Mouse (Mus musculus) ovary, adult 18-20 months (tissue): ENCODE measurements at regions not wholly inside any gene's neighbourhood (a gene's known extent, or its start where the extent isn't known, plus 50 kb on each side); places are given as distances from the start of the nearest gene placed in this dataset.

Experiments
- DNase-seq: peaks from one replicate; pipeline ENCODE4 v3.0.0; 2022; ENCODE audit warnings: low spot score, mixed read lengths

DNA sequence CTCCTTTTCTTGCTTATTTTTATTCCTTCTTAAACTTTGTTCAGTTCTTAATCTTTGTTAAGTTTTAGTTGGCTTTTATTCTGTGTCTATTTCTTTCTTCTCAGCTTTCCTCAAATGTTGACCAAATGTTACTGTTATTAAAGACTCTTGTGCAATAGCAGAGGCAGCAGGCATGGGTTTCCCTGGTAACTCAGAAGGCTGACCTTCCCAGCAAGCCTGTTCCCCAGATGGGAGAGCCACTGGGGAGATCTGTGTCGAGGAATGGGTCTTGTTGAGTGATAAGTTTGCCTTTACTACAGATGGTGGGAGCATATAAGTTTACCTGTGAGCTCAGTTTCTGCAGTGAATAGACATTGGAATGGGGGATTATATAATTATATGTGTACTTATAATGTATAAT is 237.2 kb downstream of the Plpp3 start:
- no peak for DNase-seq

DNA sequence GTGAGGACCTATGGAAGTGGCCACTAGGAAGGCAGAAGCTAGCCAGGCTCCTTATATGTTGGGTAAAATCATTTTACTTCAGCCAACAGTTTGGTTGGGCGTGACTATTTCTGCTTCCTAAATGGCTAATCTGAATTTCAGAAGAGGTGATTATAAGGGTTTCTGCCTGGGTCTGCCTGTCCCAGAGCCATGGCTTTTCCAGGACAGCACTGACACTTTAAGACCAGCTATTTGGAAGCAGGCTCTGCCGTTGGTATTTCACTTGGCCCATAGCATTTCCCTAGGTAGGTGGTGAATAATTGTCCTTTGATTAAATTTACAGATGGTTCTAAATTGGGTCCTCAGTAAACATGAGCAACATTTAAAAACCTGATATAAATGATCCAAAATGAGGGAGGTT is 240.3 kb downstream of the Plpp3 start:
- DNase-seq, result no peak

DNA sequence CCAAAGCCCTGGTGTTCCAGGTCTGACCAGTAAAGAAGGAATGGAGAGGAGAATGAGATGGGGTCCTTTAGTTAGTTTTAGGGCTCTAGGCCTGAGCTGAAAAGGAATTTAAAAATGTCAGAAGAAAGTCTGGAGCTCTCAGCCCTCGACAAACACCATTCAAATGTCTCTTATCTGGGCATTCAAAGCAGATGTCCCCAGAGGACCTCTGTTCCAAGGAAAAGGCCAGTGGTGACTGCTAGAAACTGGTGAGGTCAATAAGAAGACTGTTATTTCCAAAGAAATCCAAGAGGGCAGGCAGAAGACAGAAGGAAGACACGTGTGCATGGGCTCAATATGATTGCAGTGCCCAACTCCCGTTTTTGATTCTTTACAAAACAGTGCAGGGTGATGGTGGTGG is 244.9 kb downstream of the Plpp3 start:
- DNase-seq, result no peak

DNA sequence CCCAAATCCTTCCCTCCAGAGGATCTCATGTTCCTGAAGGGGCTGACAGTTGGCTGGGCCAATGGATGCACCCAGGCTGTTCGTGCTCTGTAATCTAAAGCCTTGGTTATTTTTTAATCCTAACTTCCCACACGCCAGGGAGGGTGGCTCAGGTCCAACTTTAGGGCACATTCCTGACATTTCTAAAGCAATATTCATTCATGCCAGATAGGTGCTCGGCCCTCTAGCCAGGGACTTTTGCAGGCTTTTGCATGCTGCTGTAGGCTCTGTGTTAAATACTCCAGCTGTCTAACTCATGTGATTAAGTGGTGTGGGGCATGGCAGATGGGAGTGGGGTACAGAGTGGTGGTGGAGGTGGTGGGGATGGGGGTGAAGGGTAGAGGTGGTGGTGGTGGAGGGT is 246.0 kb downstream of the Plpp3 start:
- peak; percentile 20 for DNase-seq

DNA sequence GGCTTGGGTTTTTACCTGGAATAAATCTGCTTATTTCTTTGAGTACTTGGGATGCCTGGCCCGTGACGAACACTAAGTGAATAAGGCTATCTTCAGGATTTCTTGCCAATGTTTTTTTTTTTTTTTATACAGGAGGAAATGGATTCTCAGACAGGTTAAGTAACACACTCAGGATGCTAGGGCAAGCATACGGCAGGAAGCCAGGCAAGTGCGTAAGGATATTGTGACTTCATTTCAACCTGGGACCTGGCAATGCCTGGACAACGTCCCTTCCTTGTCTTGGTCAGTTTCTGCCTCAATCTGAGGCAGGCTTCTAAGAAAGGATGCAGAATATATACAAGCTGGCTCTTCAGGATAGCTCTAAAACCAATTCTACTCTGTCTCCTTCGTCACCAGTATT is 246.5 kb downstream of the Plpp3 start:
- DNase-seq, result no peak

DNA sequence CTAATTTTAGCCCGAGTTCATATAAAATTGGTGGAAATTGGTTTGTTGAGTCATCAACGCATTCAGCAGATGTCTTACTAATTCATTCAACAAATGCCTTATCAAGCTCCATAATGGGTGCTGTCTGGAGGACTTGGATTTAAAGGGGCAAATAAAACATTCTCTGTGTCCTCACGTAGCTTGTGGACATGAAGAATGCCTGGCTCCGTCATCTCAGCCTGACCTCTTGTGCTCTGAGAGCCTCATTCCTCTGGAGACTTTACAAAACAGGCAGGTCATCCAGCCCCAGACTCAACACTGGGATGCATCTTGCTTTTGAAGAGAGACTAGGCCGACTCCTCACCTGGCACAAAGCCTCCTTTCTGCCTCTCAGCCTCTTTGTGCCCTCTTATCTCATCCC is 248.6 kb downstream of the Plpp3 start:
- DNase-seq, result no peak

DNA sequence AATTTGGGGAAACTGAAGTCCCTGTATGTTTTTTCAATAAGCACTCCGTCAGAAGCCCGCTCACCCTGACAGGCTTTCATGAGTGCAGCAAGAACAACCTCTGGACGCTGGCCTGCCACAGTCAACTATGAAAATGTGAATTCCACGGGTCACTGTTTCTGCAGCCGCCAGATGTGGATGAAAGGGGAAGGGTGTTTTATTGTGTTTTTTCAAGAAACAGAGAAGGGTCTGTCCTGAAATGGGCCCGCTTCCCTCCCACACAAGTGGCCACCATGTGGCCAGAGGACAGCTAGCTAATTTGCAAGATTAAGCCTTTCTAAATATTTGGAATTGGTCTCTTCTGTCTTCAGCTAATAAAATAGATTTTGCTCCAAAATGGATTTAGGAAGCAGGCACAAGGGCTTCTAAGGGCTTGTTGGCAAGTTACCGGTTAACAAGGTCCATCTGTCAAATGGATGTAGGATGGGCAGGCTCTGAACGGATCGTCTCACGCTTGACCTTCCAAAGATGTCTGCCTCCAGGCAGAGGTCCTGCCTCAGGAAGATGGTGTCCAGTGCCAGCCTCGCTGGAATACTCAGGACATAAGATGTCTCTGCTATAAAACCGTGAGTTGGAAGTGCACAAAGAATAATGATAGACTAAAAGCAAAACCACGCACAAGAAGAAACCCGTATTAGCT is 249.8 kb downstream of the Plpp3 start:
- DNase-seq, result no peak

DNA sequence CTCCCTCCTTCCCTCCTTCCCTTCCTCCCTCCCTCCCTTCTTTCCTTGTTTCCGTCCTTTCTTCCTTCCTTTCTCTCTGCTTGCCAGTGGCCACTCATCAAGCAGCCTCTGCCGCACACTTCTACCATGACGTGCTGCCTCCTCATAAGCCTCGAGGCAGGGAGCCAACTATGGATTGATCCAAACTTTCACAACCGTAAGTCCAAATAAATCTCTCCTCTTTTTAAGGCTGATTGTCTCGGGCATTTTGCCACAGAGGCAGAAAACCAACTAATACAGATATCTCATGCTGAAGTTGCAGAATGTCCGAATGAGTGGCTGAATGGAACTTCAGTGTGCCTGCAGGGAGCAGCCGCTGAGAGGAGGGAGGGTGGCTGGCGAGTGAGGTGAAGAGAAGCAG is 251.7 kb downstream of the Plpp3 start:
- no peak for DNase-seq

DNA sequence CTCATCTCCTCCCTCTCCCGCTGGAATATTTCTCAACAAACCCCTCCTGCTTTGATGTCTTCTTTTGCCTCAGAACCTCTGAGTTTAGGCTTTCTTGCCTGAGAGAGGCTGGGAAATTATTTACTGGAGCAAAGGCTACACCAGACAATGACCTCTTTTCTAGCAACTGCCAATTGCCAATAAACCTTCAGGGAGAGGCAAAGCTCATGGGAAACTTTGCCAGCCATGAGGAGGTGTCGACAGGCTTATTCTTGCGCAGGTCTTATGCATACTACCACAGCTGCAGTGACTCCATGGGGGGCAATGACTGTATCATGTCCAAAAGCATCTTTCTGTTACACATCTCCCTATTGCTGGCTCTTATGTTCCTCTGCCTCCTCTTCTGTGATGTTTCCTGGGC is 260.0 kb downstream of the Plpp3 start:
- no peak for DNase-seq

DNA sequence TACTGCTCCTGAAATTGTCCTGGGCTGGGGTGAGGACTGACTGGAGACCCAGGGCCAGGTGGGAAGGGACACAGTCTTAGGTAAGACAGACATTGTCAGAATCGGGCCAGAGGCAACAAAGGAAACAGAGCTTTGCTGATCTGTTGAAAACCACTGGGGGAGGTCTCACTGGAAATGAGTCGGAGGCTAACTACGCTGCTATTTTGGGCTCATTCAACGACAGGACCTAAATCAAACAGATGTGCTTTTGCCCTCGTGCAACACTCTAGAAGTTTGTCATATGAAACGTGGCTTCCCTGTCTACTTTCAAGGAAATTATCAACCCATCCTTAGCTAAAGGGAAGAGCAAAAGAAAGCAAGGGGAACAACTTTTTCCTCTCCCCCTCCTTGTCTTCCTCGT is 265.3 kb downstream of the Plpp3 start:
- no peak for DNase-seq

DNA sequence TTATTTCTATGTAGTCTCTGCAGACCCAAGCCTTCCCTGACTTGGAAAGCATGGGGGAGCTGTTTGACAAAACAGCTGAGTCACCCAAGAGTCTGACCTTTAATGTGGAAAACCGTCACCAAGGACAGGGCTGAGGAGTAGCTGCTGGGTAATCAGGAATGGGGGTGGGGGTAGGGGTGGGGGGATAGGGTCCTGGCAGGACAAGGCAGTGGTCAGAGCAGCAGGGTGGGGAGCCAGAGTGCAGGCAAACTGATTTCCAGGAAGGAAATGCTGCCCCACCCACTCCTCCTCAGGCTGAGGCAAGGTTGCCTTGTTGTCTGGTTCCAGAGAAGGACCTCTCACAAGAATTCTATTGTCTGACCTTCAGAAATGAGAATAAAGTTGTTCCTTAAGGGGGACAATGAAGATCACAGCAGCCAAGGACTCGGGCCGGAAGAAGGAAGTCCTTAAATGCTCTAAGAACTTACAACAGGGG is 266.6 kb downstream of the Plpp3 start:
- peak; percentile 9 for DNase-seq

DNA sequence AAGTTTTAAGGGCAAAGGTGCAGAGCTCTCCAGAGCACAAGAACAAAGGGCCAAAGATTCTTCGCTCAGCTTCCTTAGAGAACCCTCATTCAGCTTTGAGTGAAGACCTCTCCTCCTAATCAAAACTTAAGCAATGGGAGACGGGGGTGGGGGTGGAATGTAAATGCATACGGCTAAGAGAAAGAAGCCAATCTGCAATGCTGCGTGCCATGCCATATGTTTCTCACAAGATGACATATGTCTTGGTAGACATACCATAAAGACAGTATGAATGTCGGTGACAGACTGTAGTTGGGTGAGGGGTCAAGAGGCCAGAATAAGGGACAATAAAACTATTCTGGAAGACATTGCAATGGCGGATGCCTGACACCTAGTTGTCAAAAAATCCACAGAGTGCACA is 267.9 kb downstream of the Plpp3 start:
- DNase-seq, result no peak

DNA sequence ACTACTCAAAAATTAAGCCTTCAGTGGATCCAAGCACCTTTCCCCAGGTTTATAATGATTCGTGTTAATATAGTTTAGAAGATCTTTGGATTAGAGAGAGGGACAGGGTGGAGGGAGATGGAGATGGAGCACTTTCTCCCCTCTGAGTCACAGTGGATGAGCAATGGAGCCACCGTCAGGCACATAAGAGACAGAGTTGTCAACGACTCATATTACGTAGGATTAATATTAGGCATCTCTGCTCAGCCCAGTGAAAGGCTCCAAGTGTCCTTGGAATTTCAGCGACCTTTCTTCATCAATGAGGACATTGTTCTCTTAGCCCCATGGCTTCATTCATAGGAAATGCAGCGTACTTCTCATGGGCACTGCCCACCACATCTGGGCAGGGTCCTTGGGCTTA is 270.4 kb downstream of the Plpp3 start:
- DNase-seq, result no peak

DNA sequence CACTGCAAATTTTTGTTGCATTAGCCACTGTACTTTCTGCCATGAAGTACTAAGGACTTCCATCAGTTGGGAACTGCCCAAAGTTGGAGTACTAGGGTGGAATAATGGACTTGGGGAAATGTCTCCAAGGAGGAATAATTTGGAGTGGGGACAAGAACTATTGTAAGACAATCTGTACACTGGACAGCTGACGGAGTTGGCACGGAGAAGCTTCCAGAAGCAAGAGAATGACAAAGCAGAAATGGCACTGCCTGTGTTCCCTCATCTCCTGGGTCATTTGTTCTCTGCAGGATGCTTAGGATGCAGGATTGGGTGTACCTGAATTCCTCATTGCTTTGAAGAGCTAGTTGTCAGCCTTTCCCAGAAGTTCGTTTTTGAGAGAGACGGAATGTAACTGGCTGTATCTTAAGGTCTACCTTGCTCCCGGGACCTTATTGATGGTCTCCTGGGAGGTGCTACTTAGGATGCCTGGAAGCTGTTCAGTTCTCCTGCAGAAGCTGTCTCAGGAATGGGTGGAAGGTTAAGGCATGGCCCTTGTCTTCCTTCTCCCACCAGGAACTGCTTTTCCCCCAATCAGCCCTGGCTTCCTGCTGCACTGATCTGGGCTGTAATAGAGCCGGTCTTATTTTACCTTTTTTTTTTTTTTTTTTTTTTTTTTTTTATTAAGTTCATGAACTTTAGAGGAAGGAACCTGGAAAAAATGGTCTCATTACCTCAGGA is 272.4 kb downstream of the Plpp3 start:
- DNase-seq, result no peak

DNA sequence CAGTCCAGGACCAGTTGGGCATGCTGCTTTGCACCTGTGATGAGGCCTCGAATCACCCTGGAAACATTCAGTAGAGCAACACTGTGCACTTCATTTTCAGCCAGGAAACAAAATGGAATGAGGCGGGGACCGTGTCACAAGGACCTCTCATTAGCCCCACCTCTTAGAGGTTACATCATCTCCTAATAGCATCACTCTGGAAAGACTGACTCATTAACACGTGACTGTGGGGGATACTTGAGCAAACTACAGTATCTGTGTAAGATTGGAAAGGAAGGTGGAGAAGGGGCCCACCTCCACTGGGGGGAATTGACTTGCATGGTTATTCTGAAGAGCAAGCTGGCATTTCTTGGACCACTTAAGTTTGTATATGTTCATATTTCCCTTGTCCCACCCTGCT is 275.3 kb downstream of the Plpp3 start:
- DNase-seq, result no peak

DNA sequence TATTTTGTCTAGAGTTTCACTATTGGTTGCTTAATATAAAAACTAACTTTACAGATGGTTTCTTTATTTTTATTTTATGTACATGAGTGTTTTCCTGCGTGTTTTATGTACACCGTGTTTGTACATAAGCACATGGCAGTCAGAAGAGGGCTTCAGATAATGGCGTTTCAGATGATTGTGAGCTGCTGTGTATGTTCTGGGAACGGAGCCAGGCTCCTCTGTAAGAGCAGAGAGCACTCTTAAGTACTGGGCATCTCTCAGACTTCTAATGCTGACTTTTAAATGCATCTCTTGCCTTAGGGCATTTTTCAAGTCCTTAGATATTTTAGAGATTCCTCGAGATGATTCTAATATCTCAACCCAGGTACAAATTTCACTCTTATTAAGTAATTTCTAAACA is 280.0 kb downstream of the Plpp3 start:
- DNase-seq, result no peak

DNA sequence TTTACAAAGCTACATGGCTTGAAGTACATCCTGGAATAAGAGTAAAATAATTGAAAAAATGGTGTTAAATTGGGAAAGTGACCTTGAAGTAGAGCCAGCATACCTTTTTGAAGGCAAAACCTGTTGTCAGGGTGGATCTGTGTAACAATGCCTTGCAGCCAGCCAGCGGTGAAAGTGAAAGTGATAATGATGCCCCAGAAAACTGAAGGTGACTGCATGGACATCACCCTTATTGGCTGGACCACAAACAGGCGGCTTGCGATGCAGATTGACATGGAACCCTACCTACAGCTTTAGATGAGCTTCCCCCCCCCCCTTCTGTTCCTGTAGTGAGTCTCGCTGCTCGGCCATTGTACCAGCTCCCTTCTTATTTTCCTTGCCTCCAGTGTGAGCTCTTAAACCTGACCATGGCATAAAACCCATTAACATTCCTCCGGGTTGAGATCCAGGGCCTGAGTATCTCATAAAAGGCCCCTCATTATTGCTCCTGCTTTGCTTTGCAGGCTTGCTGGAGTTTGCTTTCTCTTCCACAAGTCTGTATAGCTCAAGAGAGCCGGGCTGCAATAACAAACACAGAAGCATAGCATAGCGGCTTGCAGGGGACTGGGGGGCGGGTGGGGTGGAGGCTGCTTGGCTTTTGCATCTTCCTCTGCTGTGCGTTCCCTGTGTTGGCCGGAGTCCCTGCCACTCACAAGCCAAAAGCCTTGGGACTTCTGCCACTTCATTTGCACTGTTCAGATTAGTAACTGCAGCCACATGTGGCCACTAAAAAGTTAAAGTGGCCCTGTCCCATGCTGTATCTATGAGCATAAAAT is 292.1 kb downstream of the Plpp3 start:
- DNase-seq, result no peak

DNA sequence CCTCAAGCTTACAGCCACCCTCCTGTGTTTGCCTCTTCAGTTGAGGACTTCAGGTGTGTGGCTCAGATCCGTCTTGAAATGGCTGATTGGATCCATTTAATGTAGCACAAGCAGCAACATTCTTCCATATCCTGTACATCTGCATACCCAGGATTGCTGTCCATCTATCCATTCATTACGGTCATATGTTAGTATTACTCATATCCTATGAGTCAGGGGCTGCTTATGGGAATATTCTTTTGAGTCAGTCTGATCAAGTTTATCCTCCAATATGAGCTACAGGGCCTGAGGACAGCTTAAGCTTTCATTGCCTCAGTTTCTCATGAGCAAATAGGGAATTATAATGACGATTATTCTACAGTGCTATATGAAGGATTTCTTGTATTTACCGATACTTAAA is 293.7 kb downstream of the Plpp3 start:
- no peak for DNase-seq

DNA sequence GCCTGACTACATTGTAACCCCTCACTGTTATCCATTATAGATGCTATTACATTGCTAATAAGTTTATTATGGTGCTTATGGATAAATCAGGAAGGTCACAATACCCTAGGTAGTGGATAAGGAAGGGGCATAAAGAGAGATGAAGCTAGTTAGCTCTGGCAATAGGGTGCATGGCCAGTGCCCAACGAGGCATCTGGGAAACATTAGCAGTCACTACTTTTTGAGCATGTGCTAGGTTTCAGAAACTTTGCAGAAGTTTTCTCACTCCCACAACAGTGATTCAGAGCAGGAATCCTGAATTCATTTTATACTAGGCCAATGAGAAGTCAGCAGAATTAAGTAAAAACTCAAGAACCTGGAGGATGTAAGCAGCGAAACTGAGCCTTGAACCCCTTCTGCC is 294.7 kb downstream of the Plpp3 start:
- DNase-seq, result no peak

DNA sequence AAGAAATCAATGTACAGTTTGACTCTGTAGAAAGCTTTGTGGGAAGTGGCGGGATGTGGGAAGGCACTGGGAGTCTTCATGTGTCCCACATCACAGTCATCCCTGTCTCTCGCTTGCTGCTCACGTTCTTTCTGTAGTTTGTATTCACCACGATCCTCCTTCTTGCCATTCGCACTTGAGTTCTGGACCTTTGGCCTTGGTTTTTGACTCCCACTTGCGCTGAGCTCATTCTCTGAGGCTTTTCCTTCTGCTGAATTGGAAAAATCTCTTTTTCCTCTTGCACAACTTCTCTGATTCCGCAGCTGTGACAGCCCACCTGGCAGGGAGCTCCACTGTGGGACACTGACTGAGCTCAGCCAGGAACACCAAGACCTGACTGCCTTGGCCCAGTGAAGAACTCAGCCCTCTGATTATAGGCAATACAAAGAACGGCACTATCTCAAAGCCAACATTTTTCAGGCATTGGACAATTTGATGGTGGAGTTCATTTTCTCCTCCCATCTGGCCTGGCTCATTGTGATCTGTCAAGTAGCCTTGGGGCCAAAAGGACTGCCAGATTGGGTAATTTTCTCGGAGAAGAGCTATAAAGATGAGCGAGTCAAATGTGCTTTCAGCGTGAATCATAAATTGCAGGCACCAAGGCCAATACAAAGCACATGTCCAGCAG is 299.9 kb downstream of the Plpp3 start:
- DNase-seq, result peak; percentile 37

DNA sequence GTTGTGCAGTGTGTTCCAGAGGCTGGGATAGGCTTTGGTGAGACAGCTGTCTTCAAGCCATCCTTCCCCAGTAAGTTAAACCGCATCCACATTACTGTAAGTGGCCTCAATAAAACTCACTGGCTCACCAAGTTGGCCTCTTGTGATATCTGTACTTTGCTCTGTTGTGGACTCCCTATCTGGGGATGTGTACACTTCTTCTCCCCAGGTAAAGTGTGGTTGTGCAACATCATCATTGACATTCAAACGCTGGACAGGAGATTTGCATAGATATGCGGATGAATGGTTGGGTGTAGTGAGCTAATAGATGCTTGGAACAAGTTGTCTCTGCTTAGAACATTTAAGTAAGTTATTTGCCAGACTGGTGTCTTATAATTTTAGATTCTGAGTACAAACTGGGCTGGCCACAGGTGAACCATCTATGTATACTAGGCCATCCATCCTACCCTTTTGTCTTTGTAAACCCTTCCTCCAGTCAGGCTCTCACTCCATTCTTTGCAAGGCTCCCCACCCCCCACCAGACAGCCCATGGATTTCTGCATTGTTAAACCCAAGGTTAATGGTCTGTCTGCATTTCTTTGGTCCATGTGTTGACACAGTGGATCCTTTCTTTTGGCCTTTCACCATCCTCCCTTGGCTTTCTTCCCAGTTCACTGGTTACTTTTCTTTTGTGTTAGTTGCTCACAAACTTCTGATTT is 303.0 kb downstream of the Plpp3 start:
- DNase-seq, result no peak

DNA sequence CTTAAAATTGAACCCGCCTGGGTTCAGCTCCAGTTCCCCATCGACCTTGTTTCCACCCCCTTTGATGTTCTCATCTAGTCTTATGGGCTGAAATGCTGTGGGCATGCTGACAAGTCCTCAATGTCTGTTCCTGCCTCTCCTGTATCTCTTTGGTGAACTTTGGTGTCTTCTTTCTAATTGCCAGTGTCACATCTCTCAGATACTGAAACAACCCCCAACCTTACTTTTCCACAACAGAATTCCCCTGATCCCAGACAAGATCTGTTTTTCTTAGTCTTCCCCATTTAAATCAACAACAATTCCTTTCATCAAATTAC is 303.5 kb downstream of the Plpp3 start:
- DNase-seq, result no peak
